Mouse (Mus musculus) left cerebral cortex, postnatal 36 days (tissue): ENCODE data around the gene Cd36. TPM values are rescaled to one million over a fixed set of nuclear protein-coding genes. Genes with fewer than 3 reads are reported as not detected.

Source experiments
- DNase-seq, 2 experiments: peaks; one replicate each; pipeline ENCODE4 v3.0.0; 2021 to 2022; ENCODE audit warnings: low spot score in 2 of 2, mixed read lengths in 1 of 2
- intact Hi-C: fragments of 180-260 bp; cut with DNase I; formaldehyde crosslinking; loops from one replicate; pipeline ENCODE4 v1.15.1; 2025
- total RNA-seq, 2 experiments: library from RNA; stranded (reverse); gene quantifications; 2 replicates each; pipeline ENCODE4 v1.2.3; 2021

Cd36 gene
- total RNA-seq, 2 experiments from 2014 or later = 1.3 to 2.1 TPM

GRCm38 (mm10) chr5:17821395-17821794, 67.2 kb downstream of the Cd36 start:
- intact Hi-C loops = no loop called here
- DNase-seq = no peak

- DNase-seq = no peak
- intact Hi-C loops = no loop called here
Observed at GRCm38 (mm10) chr5:17820239-17820999, 68.2 kb downstream of the Cd36 start.

GRCm38 (mm10) chr5:17816170-17816569, 72.4 kb downstream of the Cd36 start:
- no peak for DNase-seq
- intact Hi-C loops = loop anchor here (10.0 kb wide), 2 partner anchors 229 to 629 kb away; no protein-coding TSS in a partner anchor

- DNase-seq = no peak
- intact Hi-C loops = loop anchor here (10.0 kb wide), 2 partner anchors 234 to 634 kb away; no protein-coding TSS in a partner anchor
Observed at GRCm38 (mm10) chr5:17810336-17810735, 78.3 kb downstream of the Cd36 start.

- intact Hi-C loops = no loop called here
Observed at GRCm38 (mm10) chr5:17806774-17807377, 81.7 kb downstream of the Cd36 start.

GRCm38 (mm10) chr5:17776571-17776970, 112.0 kb downstream of the Cd36 start:
- no peak for DNase-seq
- intact Hi-C loops = no loop called here

More at GRCm38 (mm10) chr5:17806774-17807377, 81.7 kb downstream of the Cd36 start:
- DNase-seq = no peak

GRCm38 (mm10) chr5:17770328-17770727, 118.3 kb downstream of the Cd36 start:
- DNase-seq = no peak
- intact Hi-C loops = no loop called here

- no peak for DNase-seq
Observed at GRCm38 (mm10) chr5:17766006-17766677, 122.5 kb downstream of the Cd36 start.

GRCm38 (mm10) chr5:17753471-17754005, 135.1 kb downstream of the Cd36 start:
- intact Hi-C loops = no loop called here

More at GRCm38 (mm10) chr5:17766006-17766677, 122.5 kb downstream of the Cd36 start:
- intact Hi-C loops = loop anchor here (5.0 kb wide), 2 partner anchors 194 to 829 kb away; partner anchors contain the start of gene Sema3c

GRCm38 (mm10) chr5:17748293-17748692, 140.3 kb downstream of the Cd36 start:
- no peak for DNase-seq
- intact Hi-C loops = no loop called here

More at GRCm38 (mm10) chr5:17753471-17754005, 135.1 kb downstream of the Cd36 start:
- no peak for DNase-seq

GRCm38 (mm10) chr5:17747143-17747542, 141.5 kb downstream of the Cd36 start:
- DNase-seq = no peak
- intact Hi-C loops = no loop called here

- intact Hi-C loops = no loop called here
- no peak for DNase-seq
Observed at GRCm38 (mm10) chr5:17746520-17746919, 142.1 kb downstream of the Cd36 start.

GRCm38 (mm10) chr5:17739805-17740204, 148.8 kb downstream of the Cd36 start:
- intact Hi-C loops = no loop called here
- no peak for DNase-seq

Other genes with a start within 250 kb of the Cd36 start
- not detected for gene Gnat3, start 73.7 kb upstream of the Cd36 start, total RNA-seq